Mouse (Mus musculus) fibroblast of lung, adult 2 months (primary cell): ENCODE measurements around the gene Gpa33.
"Not testable (repeated sequence)": the region's sequence is repeated elsewhere in the genome, so short reads cannot be mapped to it uniquely, and the experiment has no call there.

Experiments used
- DNase-seq: peaks from one replicate; pipeline ENCODE4 v3.0.0-alpha.2; 2011; ENCODE audit warnings: low read depth

Gpa33 gene

GRCm38 (mm10) chr1:166135091-166135740 is 5.2 kb downstream of the Gpa33 start:
- DNase-seq, result no peak

- no peak for DNase-seq
These were observed 7.4 kb downstream of the Gpa33 start for GRCm38 (mm10) chr1:166137244-166137938.

DNA sequence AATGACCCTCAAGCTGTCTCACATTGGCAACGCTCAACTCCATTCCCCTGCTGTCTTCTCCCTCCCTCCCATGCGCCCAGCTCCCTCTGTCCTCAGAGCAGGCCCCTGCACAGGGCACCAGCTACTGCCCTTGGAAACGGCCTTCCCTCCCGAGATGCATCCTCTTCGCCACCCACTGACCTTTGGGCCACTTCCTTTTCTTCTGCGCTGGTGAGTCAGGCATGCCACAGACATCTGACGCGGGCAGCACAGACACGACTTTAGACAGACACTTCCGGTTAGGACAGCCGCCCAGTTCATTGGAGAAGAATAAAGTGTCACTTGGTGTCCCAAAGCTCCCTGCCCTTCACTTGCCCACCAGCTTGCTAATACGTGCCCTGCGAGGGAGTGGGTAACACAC is 8.1 kb downstream of the Gpa33 start:
- no peak for DNase-seq

DNA sequence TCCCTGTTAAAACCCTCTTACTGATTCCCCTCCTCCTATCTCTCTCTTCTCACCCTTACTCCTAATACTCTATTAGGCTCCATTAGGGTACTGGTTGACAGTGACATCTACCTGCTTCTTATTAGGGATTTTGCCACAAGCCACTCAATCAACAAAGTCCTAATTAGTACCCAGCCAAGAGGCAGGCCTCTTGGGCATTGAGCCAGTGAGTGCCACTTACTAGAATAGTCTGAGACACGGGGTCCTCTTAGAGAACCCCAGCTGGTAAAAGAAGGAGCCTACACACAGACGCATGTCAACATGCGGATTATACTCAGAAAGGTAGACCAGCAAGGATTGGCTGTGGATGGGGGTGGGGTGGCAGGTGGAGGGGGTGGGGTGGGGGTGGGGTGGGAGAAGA is 9.1 kb downstream of the Gpa33 start:
- DNase-seq, result no peak

GRCm38 (mm10) chr1:166139620-166140184 is 9.7 kb downstream of the Gpa33 start:
- DNase-seq, result no peak

DNA sequence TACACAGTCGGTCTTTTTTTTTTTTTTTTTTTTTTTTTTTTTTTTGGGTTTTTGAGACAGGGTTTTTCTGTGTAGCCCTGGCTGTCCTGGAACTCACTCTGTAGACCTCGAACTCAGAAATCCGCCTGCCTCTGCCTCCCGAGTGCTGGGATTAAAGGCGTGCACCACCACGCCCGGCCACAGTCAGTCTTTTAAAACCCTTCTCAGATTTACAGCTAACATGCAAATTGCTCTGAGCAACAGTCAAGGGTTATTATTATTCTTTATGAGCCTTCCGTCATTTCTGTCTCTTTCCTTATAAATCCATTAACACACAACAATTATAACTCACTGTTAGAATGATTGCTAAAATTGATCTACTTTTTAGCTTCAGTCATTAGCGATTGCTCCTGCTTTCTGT is 11.8 kb downstream of the Gpa33 start:
- not testable (repeated sequence) for DNase-seq

- DNase-seq, result no peak
These were observed 12.3 kb downstream of the Gpa33 start for GRCm38 (mm10) chr1:166142369-166142768.

- DNase-seq, result no peak
These were observed 16.6 kb downstream of the Gpa33 start for GRCm38 (mm10) chr1:166146626-166147025.

GRCm38 (mm10) chr1:166147657-166148056 is 17.6 kb downstream of the Gpa33 start:
- no peak for DNase-seq

- no peak for DNase-seq
These were observed 19.4 kb downstream of the Gpa33 start for GRCm38 (mm10) chr1:166149441-166149840.

DNA sequence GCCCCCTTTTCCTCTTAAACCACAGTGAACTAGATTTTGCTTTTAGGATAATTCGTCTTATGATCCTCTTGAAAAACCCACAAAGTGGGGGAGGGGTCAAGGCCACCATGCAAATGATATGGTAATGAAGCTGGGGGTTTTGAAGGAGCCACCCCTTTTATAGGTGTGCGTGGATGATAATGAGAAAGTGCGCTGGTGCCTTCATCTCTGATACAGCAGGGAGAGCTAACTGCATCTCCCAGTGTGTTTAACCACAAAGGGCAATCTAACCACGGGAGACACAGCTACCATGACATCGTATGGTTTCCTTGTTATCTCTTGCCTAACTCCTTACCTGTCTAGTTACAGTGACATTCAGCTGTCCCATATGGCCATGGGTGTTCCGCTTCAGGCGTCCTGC is 20.0 kb downstream of the Gpa33 start:
- no peak for DNase-seq

GRCm38 (mm10) chr1:166151341-166151740 is 21.3 kb downstream of the Gpa33 start:
- no peak for DNase-seq

- no peak for DNase-seq
These were observed 22.0 kb downstream of the Gpa33 start for GRCm38 (mm10) chr1:166152034-166152433.

DNA sequence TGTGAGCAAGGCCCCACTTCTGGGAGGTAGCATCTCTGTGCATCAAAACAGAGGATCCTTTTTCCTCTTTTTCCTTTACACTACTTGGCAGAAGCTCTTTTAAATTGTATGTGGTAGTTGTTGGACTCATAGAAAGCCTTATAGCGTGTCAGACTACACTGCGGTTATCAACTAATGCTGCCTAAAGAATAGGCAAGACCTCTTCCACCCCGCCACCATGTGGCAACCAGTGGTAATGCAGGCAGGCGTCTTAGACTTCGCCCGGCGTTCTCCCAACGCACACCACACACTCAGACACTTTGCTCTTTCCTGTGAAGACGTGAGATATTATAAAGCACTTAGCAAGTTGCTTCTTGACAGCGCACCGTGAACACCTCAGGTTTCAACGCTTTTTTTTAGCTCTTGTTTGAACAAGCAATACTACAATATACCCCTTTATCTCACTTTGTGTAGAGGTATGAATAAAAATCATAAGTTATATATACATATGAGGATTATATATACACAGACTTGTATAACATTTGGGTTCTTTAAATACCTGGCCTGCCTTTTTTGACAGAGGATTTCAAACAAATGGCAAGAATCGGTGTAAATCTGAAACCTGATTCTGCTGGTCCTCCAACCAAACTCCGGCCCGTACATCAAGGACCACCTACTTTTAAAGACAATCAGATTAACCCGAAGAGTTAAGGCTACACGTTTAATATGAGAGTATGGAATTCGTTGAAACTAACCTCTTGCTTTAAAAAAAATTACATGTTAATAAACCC is 23.5 kb downstream of the Gpa33 start:
- DNase-seq, result peak; percentile 22

DNA sequence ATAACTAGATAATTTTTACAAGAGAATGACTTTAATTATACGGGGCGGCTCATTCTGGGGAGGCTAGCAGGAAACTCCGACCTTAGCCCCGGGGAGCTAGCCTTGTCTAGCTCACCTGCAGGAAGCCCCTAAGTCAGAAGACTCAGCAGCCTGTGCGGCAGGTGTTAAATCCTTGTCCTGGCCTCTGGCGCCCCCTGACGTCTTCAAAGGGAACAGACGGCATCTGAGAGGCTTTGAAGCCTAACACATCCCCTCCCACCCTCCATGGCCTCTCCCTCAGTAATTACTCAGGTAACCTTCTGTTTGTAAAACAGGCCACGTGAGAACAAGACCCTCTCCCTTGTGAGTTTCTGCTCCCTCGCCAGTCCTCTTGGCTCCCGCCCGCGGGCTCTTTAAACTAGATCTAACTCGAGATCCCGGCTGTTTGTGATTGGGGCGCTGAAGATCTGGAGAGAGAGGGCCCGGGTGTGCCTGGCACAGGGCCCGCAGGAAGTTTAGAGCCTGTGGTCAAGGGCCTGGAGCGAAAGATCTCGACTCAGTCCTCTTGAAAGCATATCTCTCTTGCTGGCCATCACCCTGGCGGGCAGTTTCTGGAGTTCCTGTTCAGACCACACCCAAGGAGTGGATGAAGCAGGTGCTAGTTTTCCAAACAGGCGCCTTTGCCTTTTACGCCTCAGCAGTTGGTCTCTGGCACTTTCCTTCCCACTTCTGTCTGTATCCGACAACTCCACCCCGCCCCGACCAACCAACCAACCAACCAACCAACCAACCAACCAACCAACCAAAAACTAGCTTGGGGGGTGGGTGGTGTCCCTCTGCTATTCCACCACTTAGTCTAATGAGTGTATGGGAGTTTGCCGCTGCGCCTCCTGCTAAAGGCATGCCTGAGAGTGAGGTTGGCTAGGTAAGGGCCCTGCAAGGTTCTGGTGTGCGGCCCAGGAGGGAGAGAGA is 24.4 kb downstream of the Gpa33 start:
- peak; percentile 22 for DNase-seq

- DNase-seq, result no peak
These were observed 25.1 kb downstream of the Gpa33 start for GRCm38 (mm10) chr1:166155113-166155494.

DNA sequence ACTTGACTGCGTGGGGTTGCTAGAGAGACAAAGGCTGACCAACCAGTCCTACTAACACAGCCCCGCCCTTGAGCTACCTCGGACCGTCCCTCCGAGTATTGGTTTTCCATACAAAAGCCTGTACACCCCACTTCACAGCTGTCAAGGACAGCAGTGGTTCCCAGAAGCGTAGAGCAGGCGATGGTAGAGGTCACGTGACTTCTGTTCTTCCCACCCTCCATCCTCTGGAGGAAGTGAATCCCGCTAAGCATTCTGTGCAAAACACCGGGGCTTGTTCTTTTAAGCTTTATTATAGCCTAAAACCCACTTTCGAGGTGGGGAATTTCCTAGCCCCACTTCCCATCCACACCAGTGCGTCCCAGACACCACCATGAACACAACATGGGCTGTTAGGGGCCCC is 27.7 kb downstream of the Gpa33 start:
- no peak for DNase-seq

- no peak for DNase-seq
These were observed 28.6 kb downstream of the Gpa33 start for GRCm38 (mm10) chr1:166158664-166159063.

DNA sequence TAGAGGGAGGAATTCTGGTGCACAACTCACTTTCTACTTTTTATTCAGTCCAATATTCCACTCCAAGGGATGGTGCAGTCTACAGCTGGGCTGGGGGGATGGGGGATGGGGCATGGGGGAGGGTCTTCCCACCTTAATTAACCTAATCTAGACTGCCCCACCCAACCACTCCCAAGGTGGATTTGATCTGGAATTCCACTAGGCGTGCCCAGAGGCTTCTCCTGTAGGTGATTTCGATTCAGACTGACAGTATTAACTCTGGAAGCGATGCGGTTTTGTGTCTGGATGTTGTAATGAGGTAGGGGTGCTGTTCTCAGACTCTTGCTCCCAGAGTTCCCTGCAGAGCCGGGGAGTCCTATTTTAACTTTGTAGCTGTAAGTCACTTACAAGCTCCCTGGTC is 30.1 kb downstream of the Gpa33 start:
- no peak for DNase-seq

GRCm38 (mm10) chr1:166160569-166161445 is 30.8 kb downstream of the Gpa33 start:
- no peak for DNase-seq

DNA sequence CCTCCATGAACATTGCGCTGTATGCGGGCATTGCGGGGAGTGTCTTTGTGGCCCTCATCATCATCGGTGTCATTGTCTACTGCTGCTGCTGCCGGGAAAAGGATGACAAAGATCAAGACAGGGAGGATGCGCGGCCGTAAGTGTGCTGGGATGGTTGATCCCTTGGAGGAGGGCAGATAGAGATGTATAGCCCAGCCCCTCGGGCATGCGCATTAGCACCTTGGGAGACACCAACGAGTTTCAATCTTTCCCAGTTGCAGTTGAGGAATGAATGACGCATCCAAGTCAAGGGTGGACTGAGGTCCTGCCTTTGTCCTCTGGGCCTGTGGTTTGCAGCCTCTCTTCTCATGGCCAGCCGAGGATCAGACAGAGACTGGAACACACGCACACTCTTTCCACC is 34.5 kb downstream of the Gpa33 start:
- DNase-seq, result no peak
